Mouse (Mus musculus) cortical plate, adult 2 months (tissue): Measurements from ENCODE around the gene Foxn3.

ENCODE experiments used
- CTCF ChIP-seq: fragments of 200-500 bp; IDR thresholded peaks from 2 replicates; pipeline ENCODE4 v1.5.1; 2011; ENCODE audit warnings: mild to moderate bottlenecking, control low read depth, low read length; ENCODE audit not compliant: insufficient read depth; ENCODE audit errors: extremely low read depth
- POLR2A ChIP-seq: fragments of 200-500 bp; IDR thresholded peaks from 2 replicates; pipeline ENCODE4 v1.6.1; 2011; ENCODE audit warnings: mild to moderate bottlenecking, low read length, control low read depth; ENCODE audit not compliant: insufficient read depth; ENCODE audit errors: extremely low read depth

DNA sequence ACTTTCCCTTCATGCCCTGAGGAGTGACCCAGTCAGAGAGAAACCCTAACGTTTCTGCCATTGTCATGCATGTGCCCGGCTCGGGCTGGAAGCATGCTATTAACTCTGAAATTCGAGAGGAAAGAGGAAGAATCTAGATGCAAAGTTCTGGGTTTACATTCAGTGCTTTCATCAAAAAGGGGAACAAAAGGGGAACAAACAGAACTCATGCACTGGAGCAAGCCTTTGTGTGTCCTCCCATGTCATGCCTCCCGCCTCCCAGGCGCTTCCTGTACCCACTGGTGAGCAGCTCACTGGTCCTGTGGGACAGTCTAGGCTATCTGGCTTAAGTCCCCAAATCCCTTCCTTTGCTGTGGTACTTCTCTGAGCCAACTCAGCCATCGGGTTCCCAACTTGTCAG is 299.0 kb downstream of the Foxn3 start:
- TF ChIP-seq CTCF (no peak), POLR2A (no peak)
